Mouse (Mus musculus) liver, adult 2 months (tissue): Measurements from ENCODE around the gene Tardbp. TPM values are rescaled to one million over a fixed set of nuclear protein-coding genes. Genes with fewer than 3 reads are reported as not detected.

Source experiments
- DNase-seq: peaks from one replicate; pipeline ENCODE4 v3.0.0-alpha.2; 2011; ENCODE audit warnings: low read depth, low spot score; ENCODE audit errors: extremely low read depth
- H3K27ac ChIP-seq: fragments of 200-500 bp; replicated peaks from 2 replicates; pipeline ENCODE4 v1.5.1; 2012; ENCODE audit warnings: low read depth, mild to moderate bottlenecking, control low read depth, inconsistent platforms, low read length; ENCODE audit not compliant: insufficient read depth
- H3K27me3 ChIP-seq: fragments of 200-500 bp; 2 replicates; pipeline ENCODE4 v1.6.1; 2012; ENCODE audit warnings: mild to moderate bottlenecking, moderate library complexity, low read length, inconsistent platforms; ENCODE audit not compliant: control insufficient read depth, insufficient read depth
- H3K36me3 ChIP-seq: fragments of 200-500 bp; 2 replicates; pipeline ENCODE4 v1.6.1; 2012; ENCODE audit warnings: low read length, inconsistent platforms; ENCODE audit not compliant: control insufficient read depth, insufficient read depth
- H3K4me1 ChIP-seq: fragments of 200-500 bp; 2 replicates; pipeline ENCODE4 v1.6.1; 2011; ENCODE audit warnings: low read length; ENCODE audit not compliant: control insufficient read depth, insufficient read depth
- H3K4me3 ChIP-seq: fragments of 200-500 bp; 2 replicates; pipeline ENCODE4 v1.5.1; 2011; ENCODE audit warnings: low read depth, mild to moderate bottlenecking, control low read depth, low read length, moderate library complexity; ENCODE audit not compliant: insufficient read depth
- H3K79me2 ChIP-seq: fragments of 200-500 bp; 2 replicates; pipeline ENCODE4 v1.6.1; 2012; ENCODE audit warnings: inconsistent platforms, mild to moderate bottlenecking, low read length, moderate library complexity; ENCODE audit not compliant: control insufficient read depth, insufficient read depth
- H3K9ac ChIP-seq: fragments of 200-500 bp; 2 replicates; pipeline ENCODE4 v1.6.1; 2012; ENCODE audit warnings: low read depth, mild to moderate bottlenecking, control low read depth, inconsistent platforms, low read length
- CTCF ChIP-seq: fragments of 200-500 bp; IDR thresholded peaks from 2 replicates; pipeline ENCODE4 v1.5.1; 2011; ENCODE audit warnings: low read depth, low read length, control low read depth
- POLR2A ChIP-seq: fragments of 200-500 bp; IDR thresholded peaks from 2 replicates; pipeline ENCODE4 v1.6.1; 2011; ENCODE audit warnings: low read length, control low read depth; ENCODE audit not compliant: insufficient read depth; ENCODE audit errors: extremely low read depth
- WGBS: fragments of 180-500 bp; shearing (Covaris S2); methylation state at CpG from one replicate; pipeline ENCODE4 v1.1.7; 2018; 5-methylcytosine and 5-hydroxymethylcytosine counted together
- polyA plus RNA-seq: library from polyadenylated mRNA; depleted of rRNA; stranded (reverse); fragments of >200 nt; gene quantifications from 2 replicates; pipeline ENCODE4 v1.2.3, GENCODE M21; 2012
- total RNA-seq: library from RNA; depleted of rRNA; stranded (reverse); fragments of >200 nt; gene quantifications from 2 replicates; pipeline ENCODE4 v1.2.3, GENCODE M21; 2014

Gene Tardbp
- total and polyA plus RNA-seq, 2 experiments, result 33.4 to 87.2 TPM

GRCm38 (mm10) chr4:148632013-148632692 lies 5.3 kb upstream of the Tardbp start:
- Histone ChIP-seq H3K4me3 (no peak overlapping the region), H3K9ac (no peak overlapping the region), H3K27ac (no peak overlapping the region), H3K36me3 (no peaks in the 10 kb centered on the region), H3K4me1 (peaks cover 2% of the 10 kb centered on the region), H3K27me3 (no peaks in the 10 kb centered on the region), H3K79me2 (no peaks in the 10 kb centered on the region)
- DNase-seq, result no peak
- 71% methylated on average over 3 of the region's 3 CpGs for WGBS
- TF ChIP-seq CTCF, result no peak
- TF ChIP-seq POLR2A, result no peak

GRCm38 (mm10) chr4:148627246-148627645 lies 427 bp upstream of the Tardbp start:
- Histone ChIP-seq H3K9ac (no peak overlapping the region; the same call in 1 of the 2 replicates), H3K27me3 (no peaks in the 10 kb centered on the region), H3K27ac (no peak overlapping the region), H3K79me2 (peaks cover 23% of the 10 kb centered on the region; the same call in 1 of the 2 replicates), H3K4me3 (peak overlapping the region; percentile 90; the same call in 1 of the 2 replicates), H3K4me1 (peaks cover 17% of the 10 kb centered on the region), H3K36me3 (peaks cover 18% of the 10 kb centered on the region)
- TF ChIP-seq POLR2A (no peak), CTCF (no peak)
- DNase-seq, result no peak
- WGBS, result 64% methylated on average over 3 of the region's 3 CpGs

GRCm38 (mm10) chr4:148625756-148626622 lies 830 bp downstream of the Tardbp start:
- H3K4me1 ChIP-seq, result peaks cover 24% of the 10 kb centered on the region
- peak overlapping the region; percentile 90 for H3K4me3 ChIP-seq
- H3K27me3 ChIP-seq, result no peaks in the 10 kb centered on the region
- TF ChIP-seq POLR2A (no peak), CTCF (no peak)
- peak overlapping the region; percentile 94 for H3K27ac ChIP-seq
- peak overlapping the region; percentile 97 for H3K9ac ChIP-seq
- under 1% methylated on average over 57 of the region's 57 CpGs for WGBS
- peak; percentile 65 for DNase-seq
- peaks cover 23% of the 10 kb centered on the region; the same call in 1 of the 2 replicates for H3K79me2 ChIP-seq
- H3K36me3 ChIP-seq, result peaks cover 29% of the 10 kb centered on the region

GRCm38 (mm10) chr4:148625010-148625409 lies 1.8 kb downstream of the Tardbp start:
- H3K4me1 ChIP-seq, result peaks cover 27% of the 10 kb centered on the region
- H3K9ac ChIP-seq, result peak overlapping the region; percentile 18; the same call in 1 of the 2 replicates
- no peak overlapping the region for H3K27ac ChIP-seq
- 70% methylated on average over 10 of the region's 10 CpGs for WGBS
- H3K27me3 ChIP-seq, result no peaks in the 10 kb centered on the region
- H3K79me2 ChIP-seq, result peaks cover 23% of the 10 kb centered on the region; the same call in 1 of the 2 replicates
- no peak for DNase-seq
- TF ChIP-seq CTCF (no peak), POLR2A (no peak)
- peaks cover 34% of the 10 kb centered on the region for H3K36me3 ChIP-seq
- 0 out of 2 replicates have a peak overlapping the region, but pooled peaks have one; percentile 3 for H3K4me3 ChIP-seq

- H3K36me3 ChIP-seq, result peaks cover 48% of the 10 kb centered on the region
- H3K4me3 ChIP-seq, result no peak overlapping the region
- no peak overlapping the region; the same call in 1 of the 2 replicates for H3K27ac ChIP-seq
- H3K27me3 ChIP-seq, result no peaks in the 10 kb centered on the region
- H3K4me1 ChIP-seq, result peaks cover 37% of the 10 kb centered on the region
- peaks cover 30% of the 10 kb centered on the region; the same call in 1 of the 2 replicates for H3K79me2 ChIP-seq
- 62% methylated on average over 4 of the region's 4 CpGs for WGBS
- no peak for DNase-seq
- H3K9ac ChIP-seq, result no peak overlapping the region
- TF ChIP-seq CTCF (no peak), POLR2A (no peak)
Measured at GRCm38 (mm10) chr4:148623609-148624008, 3.2 kb downstream of the Tardbp start.
